Mouse (Mus musculus): ENCODE results near the gene Myo1d. TPM values are rescaled to one million over a fixed set of nuclear protein-coding genes. Genes with fewer than 3 reads are reported as not detected.

Gene Myo1d
- polyA plus RNA-seq, 1 experiment from 2014 or later, result 11.3 TPM

- H3K4me2 ChIP-seq, result no peak overlapping the region
- H3K36me3 ChIP-seq, result no peaks in the 10 kb centered on the region
- no peak overlapping the region for H3K4me3 ChIP-seq
- no peak overlapping the region for H3K9ac ChIP-seq
- 0 out of 2 replicates have a peak, but pooled peaks cover 3% of the 10 kb centered on the region for H3K4me1 ChIP-seq (replicated peaks)
- H3K27me3 ChIP-seq (replicated peaks), result no peaks in the 10 kb centered on the region
- ATAC-seq (ENCODE audit: insufficient number of reproducible peaks, low FRiP score), result no peak
- no peaks in the 10 kb centered on the region for H3K9me3 ChIP-seq (replicated peaks)
- no peak overlapping the region for H3K27ac ChIP-seq (ENCODE audit: poor library complexity, severe bottlenecking)
- WGBS, result 69% methylated on average over 9 of the region's 9 CpGs
Measured at GRCm38 (mm10) chr11:80723406-80724047, 56.3 kb downstream of the Myo1d start.

- Histone ChIP-seq H3K9ac (no peak overlapping the region), H3K36me3 (no peaks in the 10 kb centered on the region), H3K4me2 (no peak overlapping the region), H3K9me3 (replicated peaks) (no peaks in the 10 kb centered on the region), H3K27me3 (replicated peaks) (no peaks in the 10 kb centered on the region), H3K27ac (ENCODE audit: poor library complexity, severe bottlenecking) (no peak overlapping the region), H3K4me3 (no peak overlapping the region), H3K4me1 (replicated peaks) (0 out of 2 replicates have a peak, but pooled peaks cover 3% of the 10 kb centered on the region)
- no peak for ATAC-seq (ENCODE audit: insufficient number of reproducible peaks, low FRiP score)
- 45% methylated on average over 1 of the region's 1 CpGs for WGBS
Measured at GRCm38 (mm10) chr11:80719014-80719413, 60.8 kb downstream of the Myo1d start.

GRCm38 (mm10) chr11:80718036-80718435, 61.8 kb downstream of the Myo1d start:
- ATAC-seq (ENCODE audit: insufficient number of reproducible peaks, low FRiP score), result no peak
- H3K4me1 ChIP-seq (replicated peaks), result 0 out of 2 replicates have a peak, but pooled peaks cover 3% of the 10 kb centered on the region
- H3K36me3 ChIP-seq, result no peaks in the 10 kb centered on the region
- H3K9ac ChIP-seq, result no peak overlapping the region
- H3K27me3 ChIP-seq (replicated peaks), result no peaks in the 10 kb centered on the region
- H3K4me3 ChIP-seq, result no peak overlapping the region
- no peak overlapping the region for H3K4me2 ChIP-seq
- no peaks in the 10 kb centered on the region for H3K9me3 ChIP-seq (replicated peaks)
- no peak overlapping the region for H3K27ac ChIP-seq (ENCODE audit: poor library complexity, severe bottlenecking)

GRCm38 (mm10) chr11:80715115-80715514, 64.7 kb downstream of the Myo1d start:
- Histone ChIP-seq H3K9me3 (replicated peaks) (no peaks in the 10 kb centered on the region), H3K36me3 (no peaks in the 10 kb centered on the region), H3K4me1 (replicated peaks) (peaks cover 6% of the 10 kb centered on the region), H3K4me3 (no peak overlapping the region), H3K9ac (no peak overlapping the region), H3K27me3 (replicated peaks) (no peaks in the 10 kb centered on the region), H3K4me2 (no peak overlapping the region), H3K27ac (ENCODE audit: poor library complexity, severe bottlenecking) (no peak overlapping the region)
- no peak for ATAC-seq (ENCODE audit: insufficient number of reproducible peaks, low FRiP score)
- WGBS, result 49% methylated on average over 2 of the region's 2 CpGs

- H3K27ac ChIP-seq (ENCODE audit: poor library complexity, severe bottlenecking), result no peak overlapping the region
- H3K27me3 ChIP-seq (replicated peaks), result no peaks in the 10 kb centered on the region
- 48% methylated on average over 1 of the region's 1 CpGs for WGBS
- no peaks in the 10 kb centered on the region for H3K36me3 ChIP-seq
- no peak overlapping the region for H3K4me3 ChIP-seq
- no peak overlapping the region for H3K9ac ChIP-seq
- H3K4me2 ChIP-seq, result no peak overlapping the region
- peaks cover 4% of the 10 kb centered on the region for H3K4me1 ChIP-seq (replicated peaks)
- H3K9me3 ChIP-seq (replicated peaks), result no peaks in the 10 kb centered on the region
- no peak for ATAC-seq (ENCODE audit: insufficient number of reproducible peaks, low FRiP score)
Measured at GRCm38 (mm10) chr11:80713705-80714104, 66.1 kb downstream of the Myo1d start.

GRCm38 (mm10) chr11:80712201-80712600, 67.6 kb downstream of the Myo1d start:
- no peak overlapping the region for H3K27ac ChIP-seq (ENCODE audit: poor library complexity, severe bottlenecking)

GRCm38 (mm10) chr11:80711336-80711735, 68.5 kb downstream of the Myo1d start:
- Histone ChIP-seq H3K4me2 (no peak overlapping the region), H3K9me3 (replicated peaks) (no peaks in the 10 kb centered on the region), H3K27me3 (replicated peaks) (no peaks in the 10 kb centered on the region), H3K4me1 (replicated peaks) (peaks cover 6% of the 10 kb centered on the region), H3K9ac (no peak overlapping the region), H3K36me3 (no peaks in the 10 kb centered on the region), H3K4me3 (no peak overlapping the region), H3K27ac (ENCODE audit: poor library complexity, severe bottlenecking) (no peak overlapping the region)
- 60% methylated on average over 6 of the region's 6 CpGs for WGBS
- no peak for ATAC-seq (ENCODE audit: insufficient number of reproducible peaks, low FRiP score)

More at GRCm38 (mm10) chr11:80712201-80712600, 67.6 kb downstream of the Myo1d start:
- 66% methylated on average over 3 of the region's 3 CpGs for WGBS
- Histone ChIP-seq H3K9ac (no peak overlapping the region), H3K4me3 (no peak overlapping the region), H3K27me3 (replicated peaks) (no peaks in the 10 kb centered on the region), H3K4me2 (no peak overlapping the region), H3K36me3 (no peaks in the 10 kb centered on the region), H3K4me1 (replicated peaks) (peaks cover 6% of the 10 kb centered on the region), H3K9me3 (replicated peaks) (no peaks in the 10 kb centered on the region)
- no peak for ATAC-seq (ENCODE audit: insufficient number of reproducible peaks, low FRiP score)

GRCm38 (mm10) chr11:80700611-80701010, 79.2 kb downstream of the Myo1d start:
- Histone ChIP-seq H3K27ac (ENCODE audit: poor library complexity, severe bottlenecking) (no peak overlapping the region), H3K36me3 (no peaks in the 10 kb centered on the region), H3K4me3 (no peak overlapping the region), H3K9ac (no peak overlapping the region), H3K27me3 (replicated peaks) (no peaks in the 10 kb centered on the region), H3K4me1 (replicated peaks) (peaks cover 9% of the 10 kb centered on the region; the same call in 1 of the 2 replicates), H3K4me2 (no peak overlapping the region), H3K9me3 (replicated peaks) (no peaks in the 10 kb centered on the region)
- no peak for ATAC-seq (ENCODE audit: insufficient number of reproducible peaks, low FRiP score)
- WGBS, result 62% methylated on average over 4 of the region's 4 CpGs

GRCm38 (mm10) chr11:80698721-80699120, 81.1 kb downstream of the Myo1d start:
- Histone ChIP-seq H3K4me2 (no peak overlapping the region), H3K4me1 (replicated peaks) (peaks cover 9% of the 10 kb centered on the region; the same call in 1 of the 2 replicates), H3K27me3 (replicated peaks) (no peaks in the 10 kb centered on the region), H3K4me3 (no peak overlapping the region), H3K9me3 (replicated peaks) (no peaks in the 10 kb centered on the region), H3K9ac (no peak overlapping the region), H3K36me3 (no peaks in the 10 kb centered on the region), H3K27ac (ENCODE audit: poor library complexity, severe bottlenecking) (no peak overlapping the region)
- no peak for ATAC-seq (ENCODE audit: insufficient number of reproducible peaks, low FRiP score)
- 46% methylated on average over 3 of the region's 3 CpGs for WGBS

- Histone ChIP-seq H3K4me2 (no peak overlapping the region), H3K4me3 (no peak overlapping the region), H3K36me3 (no peaks in the 10 kb centered on the region), H3K4me1 (replicated peaks) (0 out of 2 replicates have a peak, but pooled peaks cover 4% of the 10 kb centered on the region), H3K9me3 (replicated peaks) (no peaks in the 10 kb centered on the region), H3K27me3 (replicated peaks) (no peaks in the 10 kb centered on the region), H3K27ac (ENCODE audit: poor library complexity, severe bottlenecking) (no peak overlapping the region), H3K9ac (no peak overlapping the region)
- ATAC-seq (ENCODE audit: insufficient number of reproducible peaks, low FRiP score), result no peak
- 11% methylated on average over 4 of the region's 4 CpGs for WGBS
Measured at GRCm38 (mm10) chr11:80696350-80696749, 83.5 kb downstream of the Myo1d start.

- H3K27ac ChIP-seq (ENCODE audit: poor library complexity, severe bottlenecking), result no peak overlapping the region
- no peak for ATAC-seq (ENCODE audit: insufficient number of reproducible peaks, low FRiP score)
- H3K4me2 ChIP-seq, result no peak overlapping the region
- no peak overlapping the region for H3K4me3 ChIP-seq
- H3K9ac ChIP-seq, result no peak overlapping the region
- H3K27me3 ChIP-seq (replicated peaks), result no peaks in the 10 kb centered on the region
- H3K9me3 ChIP-seq (replicated peaks), result no peaks in the 10 kb centered on the region
- WGBS, result 62% methylated on average over 5 of the region's 5 CpGs
- no peaks in the 10 kb centered on the region for H3K36me3 ChIP-seq
- peaks cover 10% of the 10 kb centered on the region; the same call in 1 of the 2 replicates for H3K4me1 ChIP-seq (replicated peaks)
Measured at GRCm38 (mm10) chr11:80684603-80685002, 95.2 kb downstream of the Myo1d start.

- H3K9ac ChIP-seq, result no peak overlapping the region
- no peaks in the 10 kb centered on the region for H3K9me3 ChIP-seq (replicated peaks)
- no peak overlapping the region for H3K4me2 ChIP-seq
- ATAC-seq (ENCODE audit: insufficient number of reproducible peaks, low FRiP score), result no peak
- no peaks in the 10 kb centered on the region for H3K27me3 ChIP-seq (replicated peaks)
- H3K4me1 ChIP-seq (replicated peaks), result peaks cover 10% of the 10 kb centered on the region; the same call in 1 of the 2 replicates
- WGBS, result 24% methylated on average over 3 of the region's 3 CpGs
- H3K36me3 ChIP-seq, result no peaks in the 10 kb centered on the region
- no peak overlapping the region for H3K4me3 ChIP-seq
- H3K27ac ChIP-seq (ENCODE audit: poor library complexity, severe bottlenecking), result no peak overlapping the region
Measured at GRCm38 (mm10) chr11:80682745-80683144, 97.1 kb downstream of the Myo1d start.
